Mouse (Mus musculus): ENCODE results near the gene Ccdc80. TPM values are rescaled to one million over a fixed set of nuclear protein-coding genes. Genes with fewer than 3 reads are reported as not detected.

Gene Ccdc80
- polyA plus RNA-seq (2012; rRNA removed), result 176 and 185 TPM in 2 replicates

GRCm38 (mm10) chr16:45093137-45093731, at the start of gene Ccdc80:
Gene Ccdc80, plus strand, starts transcription at chr16:45093402.
- no peak for DNase-seq (ENCODE audit: low read depth)

- no peak for DNase-seq (ENCODE audit: low read depth)
Measured at GRCm38 (mm10) chr16:45044844-45045243, 48.4 kb upstream of the Ccdc80 start.

GRCm38 (mm10) chr16:45057222-45057621, 36.0 kb upstream of the Ccdc80 start:
- DNase-seq (ENCODE audit: low read depth), result no peak

GRCm38 (mm10) chr16:45057922-45058321, 35.3 kb upstream of the Ccdc80 start:
- DNase-seq (ENCODE audit: low read depth), result no peak

GRCm38 (mm10) chr16:45061140-45061539, 32.1 kb upstream of the Ccdc80 start:
- no peak for DNase-seq (ENCODE audit: low read depth)

GRCm38 (mm10) chr16:45070383-45071083, 22.7 kb upstream of the Ccdc80 start:
- DNase-seq (ENCODE audit: low read depth), result no peak

- DNase-seq (ENCODE audit: low read depth), result no peak
Measured at GRCm38 (mm10) chr16:45071424-45071823, 21.8 kb upstream of the Ccdc80 start.

- DNase-seq (ENCODE audit: low read depth), result no peak
Measured at GRCm38 (mm10) chr16:45077517-45078080, 15.6 kb upstream of the Ccdc80 start.

- no peak for DNase-seq (ENCODE audit: low read depth)
Measured at GRCm38 (mm10) chr16:45079322-45079721, 13.9 kb upstream of the Ccdc80 start.

- no peak for DNase-seq (ENCODE audit: low read depth)
Measured at GRCm38 (mm10) chr16:45088842-45089241, 4.4 kb upstream of the Ccdc80 start.

GRCm38 (mm10) chr16:45090005-45090404, 3.2 kb upstream of the Ccdc80 start:
- no peak for DNase-seq (ENCODE audit: low read depth)

- DNase-seq (ENCODE audit: low read depth), result no peak
Measured at GRCm38 (mm10) chr16:45094136-45094756, 1.0 kb downstream of the Ccdc80 start.

- no peak for DNase-seq (ENCODE audit: low read depth)
Measured at GRCm38 (mm10) chr16:45095030-45095429, 1.8 kb downstream of the Ccdc80 start.

GRCm38 (mm10) chr16:45095561-45096482, 2.6 kb downstream of the Ccdc80 start:
- no peak for DNase-seq (ENCODE audit: low read depth)

GRCm38 (mm10) chr16:45097467-45097866, 4.3 kb downstream of the Ccdc80 start:
- no peak for DNase-seq (ENCODE audit: low read depth)

- DNase-seq (ENCODE audit: low read depth), result no peak
Measured at GRCm38 (mm10) chr16:45098186-45098885, 5.1 kb downstream of the Ccdc80 start.

GRCm38 (mm10) chr16:45098886-45099210, 5.6 kb downstream of the Ccdc80 start:
- DNase-seq (ENCODE audit: low read depth), result no peak

GRCm38 (mm10) chr16:45100892-45101291, 7.7 kb downstream of the Ccdc80 start:
- DNase-seq (ENCODE audit: low read depth), result no peak

GRCm38 (mm10) chr16:45104993-45105392, 11.8 kb downstream of the Ccdc80 start:
- DNase-seq (ENCODE audit: low read depth), result no peak

- DNase-seq (ENCODE audit: low read depth), result no peak
Measured at GRCm38 (mm10) chr16:45108203-45108878, 15.1 kb downstream of the Ccdc80 start.

GRCm38 (mm10) chr16:45110498-45110897, 17.3 kb downstream of the Ccdc80 start:
- peak; percentile 23 for DNase-seq (ENCODE audit: low read depth)

All from gonadal fat pad, adult 2 months (tissue).